Mouse (Mus musculus): ENCODE measurements at regions not wholly inside any gene's neighbourhood (a gene's known extent, or its start where the extent isn't known, plus 50 kb on each side); places are given as distances from the start of the nearest gene placed in this dataset.

DNA sequence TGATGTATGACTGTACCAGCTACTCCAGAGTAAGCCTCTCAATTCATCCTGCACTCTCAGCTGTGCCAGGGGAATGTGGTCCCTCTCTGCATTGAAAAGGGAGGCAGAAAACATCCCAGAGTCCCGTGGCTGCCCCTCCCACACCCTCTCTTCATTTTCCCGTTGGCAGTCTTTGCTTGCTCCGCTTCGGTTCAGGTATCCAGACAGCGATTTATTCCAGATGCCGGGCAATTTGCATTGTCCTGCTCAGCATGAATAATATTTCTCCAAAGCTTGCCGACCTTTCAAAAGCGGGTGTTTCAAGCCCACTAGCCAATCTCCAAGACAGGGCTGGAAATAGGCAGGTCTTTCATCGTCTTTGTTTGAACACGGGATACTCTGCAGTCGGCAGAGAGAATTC, 220.5 kb upstream of the Ntm start:
- no peaks in the 10 kb centered on the region for H3K4me1 ChIP-seq (ENCODE audit: control insufficient read depth, insufficient read depth, low read length)
- no peaks in the 10 kb centered on the region for H3K27me3 ChIP-seq (ENCODE audit: control insufficient read depth, insufficient read depth, low read length)
- no peaks in the 10 kb centered on the region for H3K36me3 ChIP-seq (ENCODE audit: control insufficient read depth, insufficient read depth, low read length)
- 82% methylated on average over 11 of the region's 11 CpGs for WGBS
- TF ChIP-seq CTCF (IDR thresholded peaks at IDR 0.05) (no peak), EP300 (IDR thresholded peaks at IDR 0.05; ENCODE audit: insufficient read depth, low read depth, low read length) (no peak), POLR2A (IDR thresholded peaks at IDR 0.05; ENCODE audit: insufficient read depth, low read depth, low read length) (no peak)
- no peak overlapping the region for H3K9ac ChIP-seq (ENCODE audit: low read depth, low read length)
- no peak for DNase-seq
- intact Hi-C loops (cut with DNase I), result no loop called here
- H3K4me3 ChIP-seq, result no peak overlapping the region
- no peaks in the 10 kb centered on the region for H3K79me2 ChIP-seq (replicated peaks; ENCODE audit: control insufficient read depth, insufficient read depth, low read length)
- H3K27ac ChIP-seq, result no peak overlapping the region

- intact Hi-C loops (cut with DNase I), result no loop called here
- H3K4me1 ChIP-seq (ENCODE audit: control insufficient read depth, insufficient read depth, low read length), result no peaks in the 10 kb centered on the region
- TF ChIP-seq POLR2A (IDR thresholded peaks at IDR 0.05; ENCODE audit: insufficient read depth, low read depth, low read length) (no peak), EP300 (IDR thresholded peaks at IDR 0.05; ENCODE audit: insufficient read depth, low read depth, low read length) (no peak), CTCF (IDR thresholded peaks at IDR 0.05) (no peak)
Observed at GRCm38 (mm10) chr9:30184996-30185763, 222.2 kb upstream of the Ntm start.

GRCm38 (mm10) chr9:30186261-30186660, 223.3 kb upstream of the Ntm start:
- no peak overlapping the region for H3K9ac ChIP-seq (ENCODE audit: low read depth, low read length)
- H3K36me3 ChIP-seq (ENCODE audit: control insufficient read depth, insufficient read depth, low read length), result no peaks in the 10 kb centered on the region
- H3K4me1 ChIP-seq (ENCODE audit: control insufficient read depth, insufficient read depth, low read length), result no peaks in the 10 kb centered on the region
- H3K4me3 ChIP-seq, result no peak overlapping the region
- no peaks in the 10 kb centered on the region for H3K27me3 ChIP-seq (ENCODE audit: control insufficient read depth, insufficient read depth, low read length)
- TF ChIP-seq CTCF (IDR thresholded peaks at IDR 0.05), result no peak
- TF ChIP-seq EP300 (IDR thresholded peaks at IDR 0.05; ENCODE audit: insufficient read depth, low read depth, low read length), result no peak
- no peak for TF ChIP-seq POLR2A (IDR thresholded peaks at IDR 0.05; ENCODE audit: insufficient read depth, low read depth, low read length)
- 67% methylated on average over 2 of the region's 2 CpGs for WGBS
- DNase-seq, result no peak
- no peak overlapping the region for H3K27ac ChIP-seq
- no peaks in the 10 kb centered on the region for H3K79me2 ChIP-seq (replicated peaks; ENCODE audit: control insufficient read depth, insufficient read depth, low read length)
- intact Hi-C loops (cut with DNase I), result no loop called here

More at GRCm38 (mm10) chr9:30184996-30185763, 222.2 kb upstream of the Ntm start:
- Histone ChIP-seq H3K36me3 (ENCODE audit: control insufficient read depth, insufficient read depth, low read length) (no peaks in the 10 kb centered on the region), H3K9ac (ENCODE audit: low read depth, low read length) (no peak overlapping the region), H3K27ac (no peak overlapping the region), H3K27me3 (ENCODE audit: control insufficient read depth, insufficient read depth, low read length) (no peaks in the 10 kb centered on the region), H3K4me3 (no peak overlapping the region), H3K79me2 (replicated peaks; ENCODE audit: control insufficient read depth, insufficient read depth, low read length) (no peaks in the 10 kb centered on the region)
- no peak for DNase-seq
- WGBS, result 86% methylated on average over 10 of the region's 10 CpGs

GRCm38 (mm10) chr9:30190078-30190477, 227.1 kb upstream of the Ntm start:
- no peak for DNase-seq
- Histone ChIP-seq H3K79me2 (replicated peaks; ENCODE audit: control insufficient read depth, insufficient read depth, low read length) (no peaks in the 10 kb centered on the region), H3K27me3 (ENCODE audit: control insufficient read depth, insufficient read depth, low read length) (no peaks in the 10 kb centered on the region), H3K9ac (ENCODE audit: low read depth, low read length) (no peak overlapping the region), H3K27ac (no peak overlapping the region), H3K36me3 (ENCODE audit: control insufficient read depth, insufficient read depth, low read length) (no peaks in the 10 kb centered on the region), H3K4me1 (ENCODE audit: control insufficient read depth, insufficient read depth, low read length) (no peaks in the 10 kb centered on the region), H3K4me3 (no peak overlapping the region)
- whole genome bisulfite sequencing, result 78% methylated on average over 5 of the region's 5 CpGs
- TF ChIP-seq CTCF (IDR thresholded peaks at IDR 0.05) (no peak), POLR2A (IDR thresholded peaks at IDR 0.05; ENCODE audit: insufficient read depth, low read depth, low read length) (no peak), EP300 (IDR thresholded peaks at IDR 0.05; ENCODE audit: insufficient read depth, low read depth, low read length) (no peak)
- intact Hi-C loops (cut with DNase I), result no loop called here

DNA sequence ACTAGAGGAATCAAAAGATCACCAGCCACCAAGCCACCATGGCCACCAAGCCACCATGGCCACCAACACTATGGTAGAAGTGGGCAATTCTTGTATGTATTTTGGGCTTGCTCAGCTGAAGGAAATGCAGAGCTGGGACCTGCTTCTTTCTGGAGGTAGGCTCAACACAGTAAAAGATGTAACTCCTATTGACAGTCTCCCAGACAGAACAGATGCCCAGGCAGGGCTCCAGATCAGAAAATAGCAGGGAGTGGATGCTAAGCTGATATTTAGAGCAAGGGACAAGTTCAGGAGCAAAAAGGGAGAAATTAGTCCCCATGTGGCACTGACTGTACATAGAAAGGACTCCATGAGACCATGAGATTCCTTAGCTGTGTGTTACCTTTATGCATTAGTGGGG, 228.2 kb upstream of the Ntm start:
- H3K4me1 ChIP-seq (ENCODE audit: control insufficient read depth, insufficient read depth, low read length), result no peaks in the 10 kb centered on the region
- H3K4me3 ChIP-seq, result no peak overlapping the region
- no peak overlapping the region for H3K27ac ChIP-seq

GRCm38 (mm10) chr9:30191902-30192301, 229.0 kb upstream of the Ntm start:
- Histone ChIP-seq H3K27me3 (ENCODE audit: control insufficient read depth, insufficient read depth, low read length) (no peaks in the 10 kb centered on the region), H3K27ac (no peak overlapping the region), H3K9ac (ENCODE audit: low read depth, low read length) (no peak overlapping the region), H3K79me2 (replicated peaks; ENCODE audit: control insufficient read depth, insufficient read depth, low read length) (no peaks in the 10 kb centered on the region), H3K36me3 (ENCODE audit: control insufficient read depth, insufficient read depth, low read length) (no peaks in the 10 kb centered on the region), H3K4me1 (ENCODE audit: control insufficient read depth, insufficient read depth, low read length) (no peaks in the 10 kb centered on the region), H3K4me3 (no peak overlapping the region)
- DNase-seq, result no peak
- no peak for TF ChIP-seq EP300 (IDR thresholded peaks at IDR 0.05; ENCODE audit: insufficient read depth, low read depth, low read length)
- no peak for TF ChIP-seq CTCF (IDR thresholded peaks at IDR 0.05)
- TF ChIP-seq POLR2A (IDR thresholded peaks at IDR 0.05; ENCODE audit: insufficient read depth, low read depth, low read length), result no peak
- intact Hi-C loops (cut with DNase I), result no loop called here

More for the DNA sequence above, 228.2 kb upstream of the Ntm start:
- DNase-seq, result no peak
- intact Hi-C loops (cut with DNase I), result no loop called here
- Histone ChIP-seq H3K9ac (ENCODE audit: low read depth, low read length) (no peak overlapping the region), H3K79me2 (replicated peaks; ENCODE audit: control insufficient read depth, insufficient read depth, low read length) (no peaks in the 10 kb centered on the region), H3K27me3 (ENCODE audit: control insufficient read depth, insufficient read depth, low read length) (no peaks in the 10 kb centered on the region), H3K36me3 (ENCODE audit: control insufficient read depth, insufficient read depth, low read length) (no peaks in the 10 kb centered on the region)
- TF ChIP-seq CTCF (IDR thresholded peaks at IDR 0.05) (no peak), EP300 (IDR thresholded peaks at IDR 0.05; ENCODE audit: insufficient read depth, low read depth, low read length) (no peak), POLR2A (IDR thresholded peaks at IDR 0.05; ENCODE audit: insufficient read depth, low read depth, low read length) (no peak)

All from heart, adult 2 months (tissue).